Mouse (Mus musculus) lung, embryonic 16.5 days (tissue): Measurements from ENCODE around the gene Ace. TPM values are rescaled to one million over a fixed set of nuclear protein-coding genes. Genes with fewer than 3 reads are reported as not detected.

Experiments used
- polyA plus RNA-seq: library from polyadenylated mRNA; unstranded; fragments of >200 nt; fragmentation: Nextera tagmentation; extraction: Ambion mirVana; gene quantifications from 2 replicates; pipeline ENCODE4 v1.2.1, GENCODE M21; 2015

Gene Ace
- polyA plus RNA-seq, 1 experiment from 2014 or later, result 16.2 TPM

Other genes with a start within 250 kb of the Ace start
- gene Cyb561, start 14.6 kb upstream of the Ace start, polyA plus RNA-seq, result 41.9 and 44.6 TPM in 2 replicates
- 0.34 and 0.45 TPM in 2 replicates for gene Ace3, start 26.7 kb downstream of the Ace start, polyA plus RNA-seq
- gene Kcnh6, start 40.2 kb downstream of the Ace start, polyA plus RNA-seq, result 0.23 and 0.34 TPM in 2 replicates
- 58.8 and 63.4 TPM in 2 replicates for gene Dcaf7, start 68.9 kb downstream of the Ace start, polyA plus RNA-seq
- gene Taco1, start 98.1 kb downstream of the Ace start, polyA plus RNA-seq, result 8.6 and 10.4 TPM in 2 replicates
- gene Map3k3, start 116.7 kb downstream of the Ace start, polyA plus RNA-seq, result 13.9 and 15.8 TPM in 2 replicates
- gene Gm10840, start 192.9 kb downstream of the Ace start, polyA plus RNA-seq, result not detected in 2 replicates
- gene Limd2, start 192.9 kb downstream of the Ace start, polyA plus RNA-seq, result 218 and 247 TPM in 2 replicates
- gene Strada, start 234.2 kb downstream of the Ace start, polyA plus RNA-seq, result 22.7 and 24.2 TPM in 2 replicates
- gene Ccdc47, start 248.4 kb downstream of the Ace start, polyA plus RNA-seq, result 91.9 and 96.3 TPM in 2 replicates
- 70.2 and 72.9 TPM in 2 replicates for gene Ddx42, start 249.0 kb downstream of the Ace start, polyA plus RNA-seq